Mouse (Mus musculus) forebrain, embryonic 11.5 days (tissue): ENCODE data around the gene Phc2. TPM values are rescaled to one million over a fixed set of nuclear protein-coding genes. Genes with fewer than 3 reads are reported as not detected.

ENCODE experiments used
- ATAC-seq: fragments of 200-750 bp; cut with Nextera tagmentation; replicated peaks from 2 replicates; pipeline ENCODE4 v1.8.0; 2017; ENCODE audit warnings: moderate TSS enrichment; ENCODE audit not compliant: low FRiP score
- DNase-seq: peaks from one replicate; pipeline ENCODE4 v3.0.0-alpha.2; 2017; ENCODE audit warnings: low spot score
- H3K27ac ChIP-seq: fragments of 300-500 bp; sonication (generic); 2 replicates; pipeline ENCODE4 v1.5.1; 2014; ENCODE audit warnings: low read depth, low read length
- H3K27me3 ChIP-seq: fragments of 300-500 bp; sonication (generic); 2 replicates; pipeline ENCODE4 v1.6.1; 2014; ENCODE audit warnings: mild to moderate bottlenecking, low read length, mixed read lengths; ENCODE audit not compliant: control insufficient read depth, insufficient read depth
- H3K36me3 ChIP-seq: fragments of 300-500 bp; sonication (generic); 2 replicates; pipeline ENCODE4 v1.6.1; 2014; ENCODE audit warnings: mild to moderate bottlenecking, low read length, moderate library complexity, mixed read lengths; ENCODE audit not compliant: control insufficient read depth, insufficient read depth
- H3K4me1 ChIP-seq: fragments of 300-500 bp; sonication (generic); replicated peaks from 2 replicates; pipeline ENCODE4 v1.6.1; 2014; ENCODE audit warnings: low read length, mixed read lengths; ENCODE audit not compliant: control insufficient read depth, insufficient read depth
- H3K4me2 ChIP-seq: fragments of 300-500 bp; sonication (generic); 2 replicates; pipeline ENCODE4 v1.6.1; 2014; ENCODE audit warnings: low read depth, mild to moderate bottlenecking, low read length, moderate library complexity, mixed read lengths; ENCODE audit not compliant: severe bottlenecking
- H3K4me3 ChIP-seq: fragments of 300-500 bp; sonication (generic); 2 replicates; pipeline ENCODE4 v1.5.1; 2014; ENCODE audit warnings: low read depth, low read length
- H3K9ac ChIP-seq: fragments of 300-500 bp; sonication (generic); 2 replicates; pipeline ENCODE4 v1.6.1; 2014; ENCODE audit warnings: low read length
- H3K9me3 ChIP-seq: fragments of 300-500 bp; sonication (generic); 2 replicates; pipeline ENCODE4 v1.6.1; 2016; ENCODE audit warnings: low read length, mixed read lengths; ENCODE audit not compliant: control insufficient read depth
- WGBS: fragments of 180-500 bp; shearing (Covaris S2); extraction: QIAGEN DNeasy Blood & Tissue Kit; methylation state at CpG from one replicate; pipeline ENCODE4 v1.1.7; 2014; 5-methylcytosine and 5-hydroxymethylcytosine counted together
- polyA plus RNA-seq: library from polyadenylated mRNA; unstranded; fragments of >200 nt; fragmentation: Nextera tagmentation; extraction: Ambion mirVana; gene quantifications from 2 replicates; pipeline ENCODE4 v1.2.1, GENCODE M21; 2014

Phc2 gene
- polyA plus RNA-seq, 1 experiment from 2014 or later, result 133 TPM

DNA sequence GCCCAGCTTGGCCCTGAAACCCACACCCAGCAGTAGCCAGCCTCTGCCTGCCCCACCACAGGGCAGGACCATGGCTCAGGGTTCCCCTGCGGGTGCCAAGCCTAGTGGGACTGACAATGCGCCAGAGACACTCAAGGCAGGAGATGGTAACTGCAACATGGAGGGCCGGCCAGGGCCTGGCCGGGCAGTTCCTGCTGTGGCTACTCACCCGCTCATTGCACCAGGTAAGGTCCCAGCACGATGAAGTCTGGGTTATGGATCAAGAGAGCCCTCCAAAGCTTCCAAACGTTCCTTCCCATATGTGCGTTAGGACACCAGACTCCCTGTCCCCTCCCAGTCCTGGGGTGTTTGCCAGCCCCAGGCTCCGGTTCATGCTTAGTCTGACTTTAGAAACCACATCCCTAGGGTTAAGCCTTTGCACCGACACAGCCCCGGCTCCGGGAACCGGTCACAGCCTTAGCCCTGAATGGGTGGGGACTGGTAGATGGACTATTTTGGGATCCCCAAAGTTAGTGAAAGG is 57.7 kb downstream of the Phc2 start:
- Histone ChIP-seq H3K4me1 (peaks cover 44% of the 10 kb centered on the region), H3K27me3 (no peaks in the 10 kb centered on the region), H3K4me3 (peak overlapping the region; percentile 19), H3K9ac (peak overlapping the region; percentile 47), H3K36me3 (no peaks in the 10 kb centered on the region), H3K27ac (0 out of 2 replicates have a peak overlapping the region, but pooled peaks have one; percentile 37), H3K9me3 (no peaks in the 10 kb centered on the region), H3K4me2 (peak overlapping the region; percentile 37)
- no peak for ATAC-seq
- 30% methylated on average over 13 of the region's 13 CpGs for WGBS
- peak; percentile 71 for DNase-seq

DNA sequence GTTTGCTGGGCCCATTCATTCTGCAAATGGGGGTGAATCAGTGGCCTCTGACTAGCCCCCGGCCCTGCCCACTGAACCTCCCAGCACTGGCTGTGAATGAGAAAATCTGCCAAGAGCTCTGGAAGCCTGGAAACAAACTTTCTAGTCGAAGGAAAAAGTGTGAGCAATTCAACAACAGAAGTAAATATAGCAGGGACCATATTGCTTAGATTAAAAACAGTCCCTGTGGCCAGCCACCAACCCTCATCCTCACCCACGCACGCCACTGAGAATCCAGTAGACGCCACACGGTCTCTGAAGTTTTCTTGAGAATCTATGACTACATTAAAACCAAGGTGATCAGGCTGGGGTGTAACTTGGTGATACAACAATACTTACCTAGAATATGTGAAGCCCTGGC is 58.4 kb downstream of the Phc2 start:
- Histone ChIP-seq H3K9ac (peak overlapping the region; percentile 47), H3K4me1 (peaks cover 49% of the 10 kb centered on the region), H3K36me3 (no peaks in the 10 kb centered on the region), H3K27me3 (no peaks in the 10 kb centered on the region), H3K4me2 (no peak overlapping the region), H3K4me3 (no peak overlapping the region), H3K27ac (0 out of 2 replicates have a peak overlapping the region, but pooled peaks have one; percentile 37), H3K9me3 (no peaks in the 10 kb centered on the region)
- 79% methylated on average over 6 of the region's 6 CpGs for WGBS
- ATAC-seq, result no peak
- DNase-seq, result no peak

DNA sequence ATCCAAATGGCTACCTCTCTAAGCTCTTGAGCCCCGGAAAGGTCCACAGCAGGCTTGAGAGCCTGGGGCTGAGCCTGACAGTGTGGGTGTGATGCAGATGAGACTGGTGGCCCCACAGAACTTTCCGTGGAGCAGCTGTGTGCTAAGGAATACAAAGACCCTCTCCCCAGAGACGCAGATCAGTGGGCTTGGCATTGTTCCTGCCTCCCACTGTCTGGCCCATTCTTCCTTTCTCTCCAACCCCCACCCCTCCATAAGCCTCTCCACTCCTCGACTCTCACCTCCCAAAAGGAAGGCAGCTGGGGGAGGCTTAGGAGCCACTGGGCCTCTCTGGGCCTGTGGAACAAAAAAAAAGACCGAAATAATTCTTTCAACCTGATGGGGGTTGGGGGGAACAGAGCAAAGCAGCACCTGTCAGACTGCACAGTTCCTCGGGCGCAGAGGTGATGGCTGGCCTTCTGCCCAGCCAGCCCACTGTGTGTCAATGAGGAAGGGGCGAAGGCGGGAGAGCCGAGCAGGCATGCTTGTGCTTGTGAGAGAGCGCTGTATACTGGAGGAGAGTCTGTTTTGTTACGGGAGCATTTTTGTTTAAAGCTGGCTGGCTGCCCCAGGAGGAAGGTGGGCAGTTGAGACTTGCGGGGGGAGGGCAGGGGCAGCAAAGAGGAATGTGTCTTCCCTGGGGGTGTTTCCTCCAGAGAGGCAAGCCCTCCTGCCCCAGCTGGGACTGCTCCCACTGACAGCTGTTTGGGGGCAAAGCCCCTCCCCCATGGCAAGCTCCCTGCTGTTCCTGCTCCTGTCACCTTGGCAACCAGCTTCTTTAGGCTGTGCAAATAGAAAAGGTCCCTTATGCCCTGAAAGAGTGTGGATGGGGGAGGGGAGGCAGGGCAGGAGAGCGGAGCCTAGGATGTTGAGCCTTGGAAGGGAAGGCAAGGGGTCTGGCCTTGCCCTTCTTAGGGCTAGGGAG is 61.0 kb downstream of the Phc2 start:
- H3K4me3 ChIP-seq, result 0 out of 2 replicates have a peak overlapping the region, but pooled peaks have one; percentile 2
- WGBS, result 1% methylated on average over 14 of the region's 14 CpGs
- peak; percentile 94 for DNase-seq

DNA sequence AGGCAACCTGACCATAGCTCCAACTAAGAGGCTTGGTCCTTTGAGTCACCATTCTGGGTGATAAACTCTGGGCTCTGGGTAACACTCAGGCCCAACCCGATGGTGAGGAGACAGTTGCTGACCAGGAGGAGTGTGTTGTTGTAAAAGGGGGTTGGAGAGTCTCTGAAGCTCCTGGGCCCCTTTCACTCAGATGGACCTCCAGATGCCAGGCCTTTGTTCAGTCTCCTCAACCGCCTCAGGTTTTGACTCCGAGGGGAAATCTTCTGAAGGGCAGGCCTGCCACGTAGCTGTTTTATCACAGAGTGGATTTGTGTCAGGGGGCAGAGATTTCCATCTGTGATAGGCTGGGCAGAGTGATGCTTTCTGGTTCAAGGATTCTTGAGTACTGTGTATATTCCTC is 61.8 kb downstream of the Phc2 start:
- H3K27me3 ChIP-seq, result no peaks in the 10 kb centered on the region
- peak overlapping the region; percentile 93 for H3K27ac ChIP-seq
- no peak overlapping the region for H3K4me3 ChIP-seq
- peak overlapping the region; percentile 34; the same call in 1 of the 2 replicates for H3K4me2 ChIP-seq
- 1% methylated on average over 4 of the region's 4 CpGs for WGBS
- no peak for DNase-seq
- ATAC-seq, result peak; percentile 4; the same call in 1 of the 2 replicates
- H3K9me3 ChIP-seq, result no peaks in the 10 kb centered on the region
- H3K9ac ChIP-seq, result peak overlapping the region; percentile 58
- H3K36me3 ChIP-seq, result no peaks in the 10 kb centered on the region
- peaks cover 61% of the 10 kb centered on the region for H3K4me1 ChIP-seq

More for the DNA sequence above, 61.0 kb downstream of the Phc2 start:
- Histone ChIP-seq H3K36me3 (no peaks in the 10 kb centered on the region), H3K27me3 (no peaks in the 10 kb centered on the region), H3K4me1 (peaks cover 64% of the 10 kb centered on the region), H3K9ac (peak overlapping the region; percentile 58), H3K9me3 (no peaks in the 10 kb centered on the region), H3K4me2 (peak overlapping the region; percentile 40; the same call in 1 of the 2 replicates), H3K27ac (peak overlapping the region; percentile 93)
- peak; percentile 84 for ATAC-seq

DNA sequence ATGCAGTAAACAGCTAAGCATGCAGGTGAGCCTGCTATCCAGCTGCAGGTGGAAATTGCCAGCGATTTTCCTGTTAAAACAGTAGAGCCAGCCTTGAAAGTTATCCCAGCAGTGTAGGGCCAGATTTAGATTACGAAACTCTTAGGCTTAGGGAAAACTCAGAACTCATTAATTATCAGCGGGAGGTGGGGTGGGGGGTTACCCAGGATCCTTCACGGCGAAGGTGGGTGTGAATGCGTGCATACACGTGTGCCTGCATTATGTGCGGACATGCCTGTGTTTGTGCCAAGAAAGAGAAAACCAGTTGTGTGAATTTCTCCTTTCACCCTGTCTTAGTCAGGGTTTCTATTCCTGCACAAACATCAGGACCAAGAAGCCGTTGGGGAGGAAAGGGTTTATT is 62.2 kb downstream of the Phc2 start:
- no peak overlapping the region for H3K4me3 ChIP-seq
- no peak overlapping the region; the same call in 1 of the 2 replicates for H3K4me2 ChIP-seq
- peak overlapping the region; percentile 93 for H3K27ac ChIP-seq
- H3K36me3 ChIP-seq, result no peaks in the 10 kb centered on the region
- DNase-seq (peak; percentile 59), ATAC-seq (no peak)
- no peaks in the 10 kb centered on the region for H3K9me3 ChIP-seq
- 26% methylated on average over 9 of the region's 9 CpGs for WGBS
- no peaks in the 10 kb centered on the region for H3K27me3 ChIP-seq
- H3K9ac ChIP-seq, result peak overlapping the region; percentile 58; the same call in 1 of the 2 replicates
- H3K4me1 ChIP-seq, result peaks cover 65% of the 10 kb centered on the region

DNA sequence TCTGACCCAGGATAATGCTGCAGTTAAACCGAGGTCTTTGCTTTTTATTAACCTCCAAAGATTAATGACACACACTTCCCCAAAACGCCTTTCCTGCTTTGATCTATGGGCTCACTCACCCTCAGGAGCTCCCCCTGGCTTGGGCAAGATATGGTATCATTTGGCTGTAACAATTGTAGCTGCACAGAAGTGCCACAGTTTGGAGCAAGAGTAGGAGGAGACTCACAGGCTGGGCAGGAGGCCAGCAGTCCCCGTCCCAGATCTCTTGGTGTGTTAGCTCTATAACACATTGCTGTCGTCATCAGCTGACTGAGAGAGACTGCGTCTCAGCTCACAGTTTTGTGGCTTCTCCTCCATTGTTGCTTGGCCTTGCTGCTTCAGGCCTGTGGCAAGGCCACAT is 65.6 kb downstream of the Phc2 start:
- peaks cover 46% of the 10 kb centered on the region for H3K4me1 ChIP-seq

DNA sequence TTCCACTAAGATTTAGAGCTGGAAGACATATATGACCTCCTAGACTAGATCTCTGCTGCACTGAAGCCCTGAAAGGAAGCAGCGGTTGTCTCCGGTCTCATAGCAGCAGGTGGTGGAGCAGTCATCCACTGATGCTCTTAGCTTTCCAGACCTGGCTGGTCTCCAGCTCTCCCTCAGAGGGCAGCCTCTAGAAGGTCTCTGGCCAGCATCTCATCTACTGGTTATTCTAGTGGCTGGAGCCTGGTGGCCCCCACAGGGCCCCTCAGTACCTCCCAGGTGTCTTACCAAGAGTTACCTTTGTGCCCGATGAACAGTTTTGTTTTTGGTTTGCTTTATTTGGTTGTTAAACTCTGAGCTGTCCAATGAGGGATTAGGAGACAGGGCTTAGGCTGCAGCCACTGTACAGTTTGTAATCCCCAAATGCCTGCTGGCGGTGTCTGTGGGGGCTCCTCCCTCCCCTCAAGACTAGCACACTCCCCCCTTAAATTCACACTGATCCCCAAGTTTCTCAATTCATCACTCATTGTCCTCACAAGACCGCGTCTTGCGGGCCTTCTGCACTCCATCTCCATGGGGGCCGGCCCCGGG is 66.7 kb downstream of the Phc2 start:
- Histone ChIP-seq H3K4me1 (peaks cover 41% of the 10 kb centered on the region), H3K36me3 (no peaks in the 10 kb centered on the region), H3K27ac (no peak overlapping the region), H3K9ac (no peak overlapping the region), H3K9me3 (no peaks in the 10 kb centered on the region), H3K4me3 (no peak overlapping the region), H3K27me3 (no peaks in the 10 kb centered on the region), H3K4me2 (no peak overlapping the region)
- ATAC-seq, result no peak
- WGBS, result 63% methylated on average over 9 of the region's 9 CpGs
- peak; percentile 46 for DNase-seq

More for the DNA sequence above, 65.6 kb downstream of the Phc2 start:
- 25% methylated on average over 5 of the region's 5 CpGs for WGBS
- Histone ChIP-seq H3K36me3 (no peaks in the 10 kb centered on the region), H3K27me3 (no peaks in the 10 kb centered on the region), H3K4me3 (no peak overlapping the region), H3K9ac (peak overlapping the region; percentile 5; the same call in 1 of the 2 replicates), H3K4me2 (no peak overlapping the region), H3K27ac (peak overlapping the region; percentile 58), H3K9me3 (no peaks in the 10 kb centered on the region)
- no peak for DNase-seq
- ATAC-seq, result no peak

DNA sequence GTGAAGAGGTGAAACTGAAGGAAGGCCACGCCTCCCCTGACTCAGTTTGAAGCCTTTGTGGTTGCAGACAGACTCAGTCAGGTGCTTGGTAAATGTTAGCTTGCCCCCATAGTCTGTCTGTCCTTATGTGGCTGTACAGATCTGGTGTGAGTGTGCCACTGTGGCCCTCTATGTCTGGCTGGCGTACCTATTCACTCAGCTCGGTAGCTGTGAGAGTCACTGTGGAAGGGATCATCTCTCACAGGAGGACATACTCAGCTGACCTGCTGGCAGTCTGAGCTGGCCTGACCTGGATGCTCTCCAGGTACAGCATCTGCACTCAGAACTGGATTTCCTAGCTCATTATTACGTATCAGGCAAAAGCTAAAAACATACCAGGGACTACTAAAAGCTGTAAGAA is 67.3 kb downstream of the Phc2 start:
- Histone ChIP-seq H3K9ac (no peak overlapping the region), H3K36me3 (no peaks in the 10 kb centered on the region), H3K4me2 (no peak overlapping the region), H3K4me1 (peaks cover 40% of the 10 kb centered on the region), H3K27me3 (no peaks in the 10 kb centered on the region), H3K4me3 (no peak overlapping the region), H3K9me3 (no peaks in the 10 kb centered on the region), H3K27ac (no peak overlapping the region)
- 79% methylated on average over 4 of the region's 4 CpGs for WGBS
- no peak for ATAC-seq
- no peak for DNase-seq
